Mouse (Mus musculus) left cerebral cortex, postnatal 14 days (tissue): ENCODE measurements at regions not wholly inside any gene's neighbourhood (a gene's known extent, or its start where the extent isn't known, plus 50 kb on each side); places are given as distances from the start of the nearest gene placed in this dataset.
A peak's percentile ranks its signal among the peaks of the same experiment; 100 is the strongest.
"Not testable (repeated sequence)": the region's sequence is repeated elsewhere in the genome, so short reads cannot be mapped to it uniquely, and the experiment has no call there.

Source experiments
- DNase-seq, 2 experiments: peaks; one replicate each; pipeline ENCODE4 v3.0.0; 2021 to 2022; ENCODE audit warnings: low spot score in 2 of 2, mixed read lengths in 1 of 2
- intact Hi-C: fragments of 180-260 bp; cut with DNase I; formaldehyde crosslinking; loops from one replicate; pipeline ENCODE4 v1.15.1; 2025

DNA sequence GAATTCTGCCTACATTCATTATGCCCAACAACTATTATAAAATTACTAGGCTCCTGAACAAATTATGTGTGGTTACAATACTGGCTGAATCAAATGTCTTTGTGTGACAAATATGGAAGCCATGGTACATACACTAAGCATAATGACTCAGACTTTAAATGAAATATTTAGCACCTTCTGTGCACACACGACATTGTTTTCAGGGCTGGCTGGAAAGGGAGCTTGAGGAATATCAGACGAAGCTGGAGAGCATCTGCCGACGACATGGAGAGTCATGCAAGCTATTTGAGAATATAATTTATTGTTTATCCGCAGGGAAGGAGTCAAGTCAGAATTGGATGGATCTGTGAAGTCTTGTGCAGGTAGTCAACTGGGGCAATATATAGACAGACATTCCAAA is 955.4 kb upstream of the Gm10801 start:
- intact Hi-C loops: loop anchor here (10.0 kb wide), 1 partner anchor 418 kb away; no protein-coding TSS in a partner anchor
- peak in 1 of 2 experiments; percentile 21 for DNase-seq

GRCm38 (mm10) chr2:97707243-97707642 is 954.8 kb upstream of the Gm10801 start:
- peak in 1 of 2 experiments; percentile 4 for DNase-seq
- intact Hi-C loops: loop anchor here (10.0 kb wide), 1 partner anchor 418 kb away; no protein-coding TSS in a partner anchor

GRCm38 (mm10) chr2:97707741-97708140 is 954.3 kb upstream of the Gm10801 start:
- intact Hi-C loops: loop anchor here (10.0 kb wide), 1 partner anchor 417 kb away; no protein-coding TSS in a partner anchor
- peak; percentile 25 to 51 for DNase-seq

GRCm38 (mm10) chr2:97725166-97725565 is 936.9 kb upstream of the Gm10801 start:
- intact Hi-C loops: no loop called here
- DNase-seq: no peak

- peak; percentile 4 to 18 for DNase-seq
- intact Hi-C loops: no loop called here
These were observed 893.2 kb upstream of the Gm10801 start for GRCm38 (mm10) chr2:97768850-97769249.

- intact Hi-C loops: no loop called here
- DNase-seq: no peak
These were observed 884.1 kb upstream of the Gm10801 start for GRCm38 (mm10) chr2:97777929-97778328.

DNA sequence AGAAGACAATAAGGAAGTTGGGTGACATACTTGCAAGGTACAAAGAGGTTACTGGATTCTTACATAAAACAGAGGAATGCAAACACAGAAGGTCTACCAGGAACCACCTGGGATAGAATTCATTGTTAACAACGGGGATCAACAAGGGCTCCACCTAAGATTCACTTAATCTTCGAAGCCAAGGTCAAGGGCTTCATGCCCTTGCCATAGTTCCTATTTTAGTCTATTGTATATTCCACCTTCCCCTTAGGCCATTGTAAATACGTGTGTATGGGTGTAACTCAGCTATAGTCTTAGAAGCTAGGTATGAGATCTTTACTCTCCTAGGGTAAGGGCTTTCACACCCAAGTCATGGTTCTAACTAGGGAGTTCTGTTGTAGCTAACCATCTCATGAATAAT is 882.0 kb upstream of the Gm10801 start:
- intact Hi-C loops, DNase-seq: not testable (repeated sequence)
